Comparison of ENCODE assay signal across 8 mouse cellular contexts in genomic region chr7:123398828-123399227, GRCm38 (mm10). TPM values are rescaled to one million over a fixed set of nuclear protein-coding genes. Genes with fewer than 3 reads are reported as not detected.
DNase-seq lines count a peak whose midpoint lies in the region; ATAC-seq lines count a peak whose summit lies in the region.

No protein-coding gene starts in this region.

- peaks cover 28% of the 10 kb centered on the region for H3K36me3 ChIP-seq in midbrain, embryonic 10.5 days
- H3K36me3 ChIP-seq in midbrain, embryonic 13.5 days = peaks cover 34% of the 10 kb centered on the region
- H3K36me3 ChIP-seq in embryonic facial prominence, embryonic 14.5 days (ENCODE audit: control insufficient read depth, insufficient read depth, low read length) = peaks cover 17% of the 10 kb centered on the region

- no peaks in the 10 kb centered on the region for H3K27me3 ChIP-seq in midbrain, embryonic 10.5 days (ENCODE audit: low read depth, poor library complexity, severe bottlenecking)
- H3K27me3 ChIP-seq in midbrain, embryonic 13.5 days = no peaks in the 10 kb centered on the region
- no peaks in the 10 kb centered on the region for H3K27me3 ChIP-seq in embryonic facial prominence, embryonic 14.5 days (replicated peaks; ENCODE audit: control insufficient read depth, insufficient read depth, low read length)

- no peak overlapping the region for H3K4me2 ChIP-seq in midbrain, embryonic 13.5 days (replicated peaks)
- no peak overlapping the region for H3K4me2 ChIP-seq in embryonic facial prominence, embryonic 14.5 days (ENCODE audit: low read depth, low read length)

- H3K4me3 ChIP-seq in midbrain, embryonic 10.5 days = no peak overlapping the region
- H3K4me3 ChIP-seq in midbrain, embryonic 13.5 days (replicated peaks) = no peak overlapping the region
- H3K4me3 ChIP-seq in embryonic facial prominence, embryonic 14.5 days (ENCODE audit: low read depth, low read length) = no peak overlapping the region

- no peak for ATAC-seq in midbrain, embryonic 13.5 days
- ATAC-seq in embryonic facial prominence, embryonic 14.5 days (ENCODE audit: low read depth) = peak; percentile 70

- no peak overlapping the region for H3K27ac ChIP-seq in midbrain, embryonic 10.5 days (replicated peaks)
- H3K27ac ChIP-seq in midbrain, embryonic 13.5 days = no peak overlapping the region
- H3K27ac ChIP-seq in embryonic facial prominence, embryonic 14.5 days (replicated peaks; ENCODE audit: low read depth, low read length) = no peak overlapping the region

- no peaks in the 10 kb centered on the region for H3K9me3 ChIP-seq in midbrain, embryonic 10.5 days (replicated peaks)
- no peaks in the 10 kb centered on the region for H3K9me3 ChIP-seq in midbrain, embryonic 13.5 days
- no peaks in the 10 kb centered on the region for H3K9me3 ChIP-seq in embryonic facial prominence, embryonic 14.5 days (ENCODE audit: control insufficient read depth, low read length)

- WGBS in midbrain, embryonic 10.5 days = 28% methylated on average over 7 of the region's 7 CpGs
- WGBS in midbrain, embryonic 13.5 days = 24% methylated on average over 7 of the region's 7 CpGs
- WGBS in embryonic facial prominence, embryonic 14.5 days = 28% methylated on average over 7 of the region's 7 CpGs

- H3K4me1 ChIP-seq in midbrain, embryonic 10.5 days = no peaks in the 10 kb centered on the region
- H3K4me1 ChIP-seq in midbrain, embryonic 13.5 days (replicated peaks) = 0 out of 2 replicates have a peak, but pooled peaks cover 2% of the 10 kb centered on the region
- H3K4me1 ChIP-seq in embryonic facial prominence, embryonic 14.5 days (ENCODE audit: control insufficient read depth, insufficient read depth, low read length) = no peaks in the 10 kb centered on the region

- no peak overlapping the region for H3K9ac ChIP-seq in midbrain, embryonic 13.5 days (replicated peaks)
- H3K9ac ChIP-seq in embryonic facial prominence, embryonic 14.5 days (ENCODE audit: low read depth, low read length) = no peak overlapping the region

- DNase-seq in midbrain, embryonic 10.5 days (ENCODE audit: low spot score) = peak; percentile 49
- DNase-seq in adrenal gland, postnatal 36 days = peak; percentile 42 to 69
- peak; percentile 88 for DNase-seq in embryonic facial prominence, embryonic 14.5 days (ENCODE audit: low spot score)
- peak; percentile 69 for DNase-seq in heart, postnatal 4 days
- peak; percentile 44 to 73 for DNase-seq in layer of hippocampus, adult 18-20 months (ENCODE audit: low spot score in 2 of 2)
- DNase-seq in lung, postnatal 14 days = peak; percentile 69
- DNase-seq in spleen, postnatal 36 days (ENCODE audit: low spot score in 2 of 2) = peak; percentile 9 to 24

RNA-seq across cellular contexts. Expression of gene Arhgap17, which starts 29.1 kb away (rescaled TPM):
- polyA plus RNA-seq in midbrain, embryonic 10.5 days (2016; fragmentation: Nextera tagmentation; extraction: Ambion mirVana) = 25.9 and 30.3 TPM in 2 replicates
- 12.7 and 13.6 TPM in 2 replicates for polyA plus RNA-seq in midbrain, embryonic 13.5 days (2015; fragmentation: Nextera tagmentation; extraction: Ambion mirVana)
- total RNA-seq in adrenal gland, postnatal 36 days (2021) = 10 to 100 TPM; 57.7 to 73.3 TPM
- polyA plus RNA-seq in embryonic facial prominence, embryonic 14.5 days (2014; fragmentation: Nextera tagmentation; extraction: Ambion mirVana) = 24.4 and 24.6 TPM in 2 replicates
- total RNA-seq in heart, postnatal 4 days (2021) = 10 to 100 TPM; 20.2 to 22.0 TPM
- total RNA-seq in layer of hippocampus, adult 18-20 months (2021) = 10 to 100 TPM; 24.5 to 25.2 TPM

RNA-seq across cellular contexts. Expression of gene Lcmt1, which starts 29.2 kb away (rescaled TPM):
- 59.3 and 61.0 TPM in 2 replicates for polyA plus RNA-seq in midbrain, embryonic 10.5 days (2016; fragmentation: Nextera tagmentation; extraction: Ambion mirVana)
- polyA plus RNA-seq in midbrain, embryonic 13.5 days (2015; fragmentation: Nextera tagmentation; extraction: Ambion mirVana) = 85.3 and 89.9 TPM in 2 replicates
- total RNA-seq in adrenal gland, postnatal 36 days (2021) = 10 to 100 TPM; 24.9 to 29.4 TPM
- polyA plus RNA-seq in embryonic facial prominence, embryonic 14.5 days (2014; fragmentation: Nextera tagmentation; extraction: Ambion mirVana) = 40.1 and 45.6 TPM in 2 replicates
- 10 to 100 TPM; 25.9 to 28.8 TPM for total RNA-seq in heart, postnatal 4 days (2021)
- 10 to 100 TPM; 87.2 to 98.6 TPM for total RNA-seq in layer of hippocampus, adult 18-20 months (2021)

Comparison
In these comparisons a context has a peak if more than half of its experiments do, and no peak if none do; other contexts are left out.
1. DNase-seq: peak in every context shown above with its lines; median percentile 88 in embryonic facial prominence, embryonic 14.5 days; 69 in heart, postnatal 4 days; 69 in lung, postnatal 14 days; 58 in layer of hippocampus, adult 18-20 months; 56 in adrenal gland, postnatal 36 days; 49 in midbrain, embryonic 10.5 days; 16 in spleen, postnatal 36 days.